Mouse (Mus musculus) spleen, adult 2 months (tissue): ENCODE measurements at regions not wholly inside any gene's neighbourhood (a gene's known extent, or its start where the extent isn't known, plus 50 kb on each side); places are given as distances from the start of the nearest gene placed in this dataset.

Source experiments
- DNase-seq, 2 experiments: peaks; one replicate each; pipeline versions ENCODE4 v3.0.0 to v3.0.0-alpha.2; 2012 to 2021; ENCODE audit warnings: low spot score in 2 of 2, low read depth in 1 of 2
- H3K27ac ChIP-seq: fragments of 200-500 bp; 2 replicates; pipeline ENCODE4 v1.5.1; 2012; ENCODE audit warnings: low read length, inconsistent platforms; ENCODE audit not compliant: insufficient read depth
- H3K27me3 ChIP-seq: fragments of 200-500 bp; 2 replicates; pipeline ENCODE4 v1.6.1; 2012; ENCODE audit warnings: mild to moderate bottlenecking, moderate library complexity, low read length, inconsistent platforms; ENCODE audit not compliant: control insufficient read depth, insufficient read depth
- H3K36me3 ChIP-seq: fragments of 200-500 bp; 2 replicates; pipeline ENCODE4 v1.6.1; 2012; ENCODE audit warnings: mild to moderate bottlenecking, low read length, inconsistent platforms; ENCODE audit not compliant: control insufficient read depth, insufficient read depth
- H3K4me1 ChIP-seq: fragments of 200-500 bp; 2 replicates; pipeline ENCODE4 v1.6.1; 2011; ENCODE audit warnings: inconsistent platforms; ENCODE audit not compliant: control insufficient read depth, insufficient read depth, insufficient read length
- H3K4me3 ChIP-seq: fragments of 200-500 bp; 2 replicates; pipeline ENCODE4 v1.5.1; 2011; ENCODE audit warnings: mild to moderate bottlenecking, inconsistent platforms; ENCODE audit not compliant: insufficient read depth, insufficient read length; ENCODE audit errors: extremely low read depth
- CTCF ChIP-seq: fragments of 200-500 bp; IDR thresholded peaks from 2 replicates; pipeline ENCODE4 v1.5.1; 2011; ENCODE audit warnings: mild to moderate bottlenecking, inconsistent platforms; ENCODE audit not compliant: insufficient read depth, insufficient read length, insufficient replicate concordance; ENCODE audit errors: extremely low read depth
- POLR2A ChIP-seq: fragments of 200-500 bp; IDR thresholded peaks from 2 replicates; pipeline ENCODE4 v1.6.1; 2011; ENCODE audit warnings: low read depth, low read length, inconsistent platforms
- WGBS: fragments of 180-500 bp; shearing (Covaris S2); methylation state at CpG from one replicate; pipeline ENCODE4 v1.1.7; 2018; 5-methylcytosine and 5-hydroxymethylcytosine counted together

- H3K4me1 ChIP-seq, result no peaks in the 10 kb centered on the region
- H3K4me3 ChIP-seq, result no peak overlapping the region
- WGBS, result 89% methylated on average over 3 of the region's 3 CpGs
- no peaks in the 10 kb centered on the region for H3K36me3 ChIP-seq
- DNase-seq, result no peak
- no peak overlapping the region for H3K27ac ChIP-seq
- TF ChIP-seq CTCF (no peak), POLR2A (no peak)
- no peaks in the 10 kb centered on the region for H3K27me3 ChIP-seq
Observed at GRCm38 (mm10) chr4:7191912-7192311, 1046.9 kb downstream of the Car8 start.

- H3K4me3 ChIP-seq, result no peak overlapping the region
- 93% methylated on average over 3 of the region's 3 CpGs for WGBS
- no peak for DNase-seq
- H3K36me3 ChIP-seq, result no peaks in the 10 kb centered on the region
- H3K27ac ChIP-seq, result no peak overlapping the region
- H3K27me3 ChIP-seq, result no peaks in the 10 kb centered on the region
- no peak for TF ChIP-seq CTCF
- TF ChIP-seq POLR2A, result no peak
- no peaks in the 10 kb centered on the region for H3K4me1 ChIP-seq
Observed at GRCm38 (mm10) chr4:7191228-7191627, 1047.6 kb downstream of the Car8 start.

- Histone ChIP-seq H3K27ac (no peak overlapping the region), H3K4me1 (no peaks in the 10 kb centered on the region; the same call in 1 of the 2 replicates), H3K36me3 (no peaks in the 10 kb centered on the region), H3K27me3 (no peaks in the 10 kb centered on the region), H3K4me3 (no peak overlapping the region)
- WGBS, result 86% methylated on average over 9 of the region's 9 CpGs
- DNase-seq, result no peak
- TF ChIP-seq POLR2A, result no peak
- no peak for TF ChIP-seq CTCF
Observed at GRCm38 (mm10) chr4:7175030-7175429, 1063.8 kb downstream of the Car8 start.

- no peak for DNase-seq
- TF ChIP-seq POLR2A (no peak), CTCF (no peak)
- WGBS, result 86% methylated on average over 7 of the region's 7 CpGs
- no peaks in the 10 kb centered on the region for H3K27me3 ChIP-seq
- no peaks in the 10 kb centered on the region; the same call in 1 of the 2 replicates for H3K4me1 ChIP-seq
- no peak overlapping the region for H3K27ac ChIP-seq
- H3K36me3 ChIP-seq, result no peaks in the 10 kb centered on the region
- H3K4me3 ChIP-seq, result no peak overlapping the region
Observed at GRCm38 (mm10) chr4:7172528-7173306, 1066.1 kb downstream of the Car8 start.

- DNase-seq, result no peak
- Histone ChIP-seq H3K27ac (no peak overlapping the region), H3K27me3 (no peaks in the 10 kb centered on the region), H3K36me3 (no peaks in the 10 kb centered on the region), H3K4me3 (no peak overlapping the region), H3K4me1 (no peaks in the 10 kb centered on the region; the same call in 1 of the 2 replicates)
- WGBS, result 91% methylated on average over 4 of the region's 4 CpGs
- no peak for TF ChIP-seq CTCF
- TF ChIP-seq POLR2A, result no peak
Observed at GRCm38 (mm10) chr4:7171637-7172417, 1067.0 kb downstream of the Car8 start.

GRCm38 (mm10) chr4:7161411-7161810 lies 1077.4 kb downstream of the Car8 start:
- Histone ChIP-seq H3K27me3 (no peaks in the 10 kb centered on the region), H3K4me3 (no peak overlapping the region), H3K27ac (no peak overlapping the region), H3K4me1 (no peaks in the 10 kb centered on the region), H3K36me3 (no peaks in the 10 kb centered on the region)
- DNase-seq, result no peak
- WGBS, result 93% methylated on average over 4 of the region's 4 CpGs
- TF ChIP-seq POLR2A, result no peak

GRCm38 (mm10) chr4:7157883-7158282 lies 1081.0 kb downstream of the Car8 start:
- TF ChIP-seq POLR2A (no peak), CTCF (no peak)
- 89% methylated on average over 3 of the region's 3 CpGs for WGBS
- no peaks in the 10 kb centered on the region; the same call in 1 of the 2 replicates for H3K4me1 ChIP-seq
- no peaks in the 10 kb centered on the region for H3K27me3 ChIP-seq
- H3K27ac ChIP-seq, result no peak overlapping the region
- H3K36me3 ChIP-seq, result no peaks in the 10 kb centered on the region
- no peak overlapping the region for H3K4me3 ChIP-seq
- DNase-seq, result no peak
